In the genomic region with DNA sequence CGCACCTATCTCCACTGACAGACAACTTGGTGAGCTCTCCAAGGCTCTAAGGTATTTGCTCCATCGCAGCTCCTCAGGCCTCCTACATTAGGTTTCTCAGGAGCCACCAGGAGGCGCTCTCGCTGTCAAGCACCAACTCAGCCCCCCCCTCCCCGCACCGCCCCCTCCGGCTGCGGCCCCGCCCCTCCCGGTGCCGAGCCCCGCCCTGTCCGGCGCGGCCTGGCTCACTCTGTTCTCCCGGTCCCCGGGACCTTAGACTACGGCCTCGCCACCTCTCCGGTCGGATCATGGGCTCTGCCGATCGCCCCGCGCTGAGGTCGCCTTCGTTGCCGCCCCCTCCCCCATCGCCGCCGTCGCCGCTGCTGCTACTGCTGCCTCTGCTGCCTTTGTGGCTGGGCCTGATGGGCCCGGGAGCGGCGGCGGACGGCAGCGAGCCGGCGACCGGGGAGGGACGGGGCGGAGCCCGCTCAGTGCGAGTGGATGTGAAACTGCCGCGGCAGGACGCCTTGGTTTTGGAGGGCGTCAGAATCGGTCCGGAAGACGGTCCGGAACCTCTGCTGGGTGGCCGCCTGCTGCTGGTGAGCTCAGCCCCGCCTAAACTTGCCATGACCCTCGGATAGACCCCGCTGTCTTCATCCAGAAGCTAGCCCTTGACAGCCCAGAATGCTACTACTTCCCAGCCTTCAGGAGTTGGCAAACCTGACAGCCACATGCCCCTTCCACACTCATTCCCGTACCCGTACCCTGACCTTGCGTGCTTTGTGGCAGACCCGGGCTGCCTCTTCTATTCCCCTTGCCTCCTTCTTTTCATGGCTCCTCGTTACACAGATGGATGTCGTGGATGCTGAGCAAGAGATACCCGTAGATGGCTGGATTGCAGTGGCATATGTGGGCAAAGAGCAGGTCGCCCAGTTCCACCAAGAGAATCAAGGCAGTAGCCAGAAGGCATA, we compare ENCODE assay signal across 8 mouse cellular contexts. TPM values are rescaled to one million over a fixed set of nuclear protein-coding genes. Genes with fewer than 3 reads are reported as not detected.
DNase-seq lines count a peak whose midpoint lies in the region; ATAC-seq lines count a peak whose summit lies in the region.

A gene (plus strand): TSS at position 217 of the 950 bp plus-strand sequence.

- H3K4me1 ChIP-seq in hindbrain, embryonic 12.5 days: peaks cover 26% of the 10 kb centered on the region

- peak; percentile 93 for DNase-seq in Muller cell, postnatal 12 days (ENCODE audit: inconsistent ontology term)
- peak; percentile 85 for DNase-seq in cerebellum, adult 9-11 months
- peak; percentile 57 to 86 for DNase-seq in frontal cortex, postnatal 10 days (ENCODE audit: low spot score in 2 of 2)
- DNase-seq in layer of hippocampus, postnatal 14 days (ENCODE audit: low spot score in 2 of 2): peak; percentile 86 to 88
- DNase-seq in lung, postnatal 25 days (ENCODE audit: low spot score): peak; percentile 87
- DNase-seq in retina, embryonic 14.5 days (ENCODE audit: low spot score): peak; percentile 96
- peak; percentile 96 for DNase-seq in thymus, postnatal 4 days

- H3K9me3 ChIP-seq in hindbrain, embryonic 12.5 days (replicated peaks): no peaks in the 10 kb centered on the region

- H3K27ac ChIP-seq in hindbrain, embryonic 12.5 days: peak within 1 kb of the TSS; percentile 88

- H3K4me3 ChIP-seq in hindbrain, embryonic 12.5 days: peak within 1 kb of the TSS; percentile 84

- H3K36me3 ChIP-seq in hindbrain, embryonic 12.5 days: peaks cover 28% of the 10 kb centered on the region

- H3K9ac ChIP-seq in hindbrain, embryonic 12.5 days: peak within 1 kb of the TSS; percentile 93

- H3K27me3 ChIP-seq in hindbrain, embryonic 12.5 days: no peaks in the 10 kb centered on the region

- ATAC-seq in hindbrain, embryonic 12.5 days (ENCODE audit: low FRiP score): peak; percentile 93

- WGBS in hindbrain, embryonic 12.5 days: 1% methylated on average over 66 of the region's 66 CpGs

- peak within 1 kb of the TSS; percentile 84 for H3K4me2 ChIP-seq in hindbrain, embryonic 12.5 days (replicated peaks)

RNA-seq across cellular contexts. Expression of the gene that starts here (rescaled TPM):
- polyA plus RNA-seq in hindbrain, embryonic 12.5 days (2016; fragmentation: Nextera tagmentation; extraction: Ambion mirVana): 42.7 and 44.5 TPM in 2 replicates
- 10 to 100 TPM; 34.4 to 38.2 TPM for total RNA-seq in layer of hippocampus, postnatal 14 days (2021)

Comparison
In these comparisons a context has a peak if more than half of its experiments do, and no peak if none do; other contexts are left out.
1. Peak in every context shown above with its lines: DNase-seq, ATAC-seq, H3K4me3 ChIP-seq and H3K27ac ChIP-seq.